Mouse (Mus musculus) ES-E14 (cell line): ENCODE results near the gene Nubp2. TPM values are rescaled to one million over a fixed set of nuclear protein-coding genes. Genes with fewer than 3 reads are reported as not detected.

ENCODE experiments used
- DNase-seq: peaks from one replicate; pipeline ENCODE4 v3.0.0-alpha.2; 2013; ENCODE audit warnings: low read depth, low spot score
- H3K27ac ChIP-seq: 2 replicates; pipeline ENCODE4 v1.5.1; 2012; ENCODE audit warnings: low read depth, mild to moderate bottlenecking, low read length, moderate library complexity, mixed read lengths; ENCODE audit not compliant: poor library complexity, insufficient read depth, severe bottlenecking
- H3K36me3 ChIP-seq: 2 replicates; pipeline ENCODE4 v1.6.1; 2012; ENCODE audit warnings: mild to moderate bottlenecking, low read length, moderate library complexity, mixed read lengths; ENCODE audit not compliant: control insufficient read depth, poor library complexity, insufficient read depth, severe bottlenecking
- H3K4me1 ChIP-seq, 2 experiments: fragments of 150-350 bp in 1 of 2; sonication (generic) in 1 of 2; 2 replicates each; pipeline ENCODE4 v1.6.1; 2012; ENCODE audit warnings: low read length in 2 of 2, mild to moderate bottlenecking in 1 of 2, mixed read lengths in 1 of 2; ENCODE audit not compliant: control insufficient read depth in 2 of 2, insufficient read depth in 2 of 2, poor library complexity in 1 of 2
- H3K4me3 ChIP-seq, 2 experiments: fragments of 150-350 bp in 1 of 2; sonication (generic) in 1 of 2; 2 replicates each; pipeline ENCODE4 v1.5.1; 2012; ENCODE audit warnings: low read length in 2 of 2, low read depth in 1 of 2, mild to moderate bottlenecking in 1 of 2, mixed read lengths in 1 of 2; ENCODE audit not compliant: insufficient read depth in 1 of 2, poor library complexity in 1 of 2, severe bottlenecking in 1 of 2
- H3K9ac ChIP-seq: 2 replicates; pipeline ENCODE4 v1.6.1; 2012; ENCODE audit warnings: low read depth, mild to moderate bottlenecking, low read length, mixed read lengths; ENCODE audit not compliant: poor library complexity, insufficient read depth, severe bottlenecking
- H3K9me3 ChIP-seq: fragments of 150-350 bp; sonication (generic); 2 replicates; pipeline ENCODE4 v1.6.1; 2012; ENCODE audit warnings: low read depth, mild to moderate bottlenecking, low read length; ENCODE audit not compliant: control insufficient read depth, insufficient read depth
- CHD2 ChIP-seq: IDR thresholded peaks from 2 replicates; pipeline ENCODE4 v1.6.1; 2014; ENCODE audit warnings: mild to moderate bottlenecking, low read depth, low read length, inconsistent platforms
- HCFC1 ChIP-seq: IDR thresholded peaks from 2 replicates; pipeline ENCODE4 v1.6.1; 2012; ENCODE audit warnings: low read length, inconsistent platforms, borderline replicate concordance; ENCODE audit not compliant: insufficient read depth
- MAFK ChIP-seq: IDR thresholded peaks from 2 replicates; pipeline ENCODE4 v1.6.1; 2014; ENCODE audit warnings: mild to moderate bottlenecking, low read depth, low read length, inconsistent platforms; ENCODE audit not compliant: insufficient read depth
- ZC3H11A ChIP-seq: IDR thresholded peaks from 2 replicates; pipeline ENCODE4 v1.6.1; 2012; ENCODE audit warnings: low read depth, mild to moderate bottlenecking, inconsistent platforms, low read length, borderline replicate concordance
- ZNF384 ChIP-seq: IDR thresholded peaks from 2 replicates; pipeline ENCODE4 v1.6.1; 2012; ENCODE audit warnings: low read depth, low read length, inconsistent platforms
- in situ Hi-C, 2 experiments: fragments of 600-800 bp; cut with MboI; formaldehyde crosslinking; loops; one replicate each; pipeline ENCODE4 v1.15.1; 2025; ENCODE audit warnings: low sequenced_read_pairs in 2 of 2, inconsistent platforms in 1 of 2; ENCODE audit not compliant: unreplicated experiment in 2 of 2
- total RNA-seq: library from RNA; depleted of rRNA; stranded (reverse); fragments of 300-350 nt; gene quantifications from 2 replicates; pipeline ENCODE4 v1.2.3, GENCODE M21; 2012

Gene Nubp2
- total RNA-seq, 1 experiment, result 85.8 TPM

DNA sequence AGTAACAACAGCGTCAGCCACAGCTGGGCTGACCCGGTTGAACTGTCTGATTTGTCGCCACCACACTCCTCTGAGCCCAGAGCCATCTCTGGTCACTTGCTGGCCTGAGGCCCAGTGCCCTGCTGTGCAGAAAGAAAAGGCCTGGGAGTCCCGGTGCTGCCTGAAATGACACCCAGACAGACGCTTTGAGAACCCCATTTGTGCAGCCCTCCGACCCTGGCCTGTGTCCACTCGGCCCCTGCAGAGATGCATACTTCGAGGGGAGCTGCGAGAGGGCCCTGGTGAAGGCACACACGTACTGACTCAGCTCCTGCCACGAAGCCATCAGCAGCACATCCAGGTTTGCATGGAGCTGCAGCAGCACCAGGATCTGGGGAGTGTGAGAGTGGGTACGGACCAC, 6.6 kb upstream of the Nubp2 start:
- no peaks in the 10 kb centered on the region for H3K9me3 ChIP-seq
- in situ Hi-C loops, result no loop called here
- H3K36me3 ChIP-seq, result peaks cover 43% of the 10 kb centered on the region
- no peak overlapping the region for H3K4me3 ChIP-seq
- no peak overlapping the region for H3K27ac ChIP-seq
- H3K9ac ChIP-seq, result no peak overlapping the region
- peaks cover 0 to 14% of the 10 kb centered on the region in 2 experiments; a peak in 2 of 4 replicates for H3K4me1 ChIP-seq
- TF ChIP-seq CHD2, result no peak
- DNase-seq, result no peak

DNA sequence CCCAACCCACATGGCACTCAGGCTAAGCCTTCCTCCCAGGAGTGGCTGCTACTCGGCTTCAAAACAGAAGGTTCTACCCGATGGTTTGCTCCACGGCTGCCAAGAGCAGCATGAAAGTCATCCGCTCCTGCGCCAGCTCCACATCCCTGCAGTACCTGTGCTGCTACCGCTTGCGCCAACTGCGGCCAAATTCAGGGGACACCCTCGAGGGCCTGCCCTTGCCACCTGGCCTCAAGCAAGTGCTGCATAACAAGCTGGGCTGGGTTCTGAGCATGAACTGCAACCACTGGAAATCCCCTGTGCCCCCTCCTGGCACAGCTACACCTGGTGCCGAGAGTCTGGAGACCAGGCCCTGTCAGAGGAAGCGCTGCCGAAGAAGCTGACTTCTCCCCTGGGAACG, 5.2 kb upstream of the Nubp2 start:
- Histone ChIP-seq H3K9me3 (no peaks in the 10 kb centered on the region), H3K9ac (no peak overlapping the region), H3K4me3 (no peak overlapping the region), H3K4me1 (peaks cover 0 to 8% of the 10 kb centered on the region in 2 experiments; a peak in 1 of 4 replicates), H3K27ac (no peak overlapping the region), H3K36me3 (peaks cover 36% of the 10 kb centered on the region)
- TF ChIP-seq HCFC1, result no peak
- no peak for TF ChIP-seq ZC3H11A
- TF ChIP-seq CHD2, result no peak
- no peak for TF ChIP-seq MAFK
- no peak for TF ChIP-seq ZNF384
- DNase-seq, result no peak
- in situ Hi-C loops, result no loop called here

DNA sequence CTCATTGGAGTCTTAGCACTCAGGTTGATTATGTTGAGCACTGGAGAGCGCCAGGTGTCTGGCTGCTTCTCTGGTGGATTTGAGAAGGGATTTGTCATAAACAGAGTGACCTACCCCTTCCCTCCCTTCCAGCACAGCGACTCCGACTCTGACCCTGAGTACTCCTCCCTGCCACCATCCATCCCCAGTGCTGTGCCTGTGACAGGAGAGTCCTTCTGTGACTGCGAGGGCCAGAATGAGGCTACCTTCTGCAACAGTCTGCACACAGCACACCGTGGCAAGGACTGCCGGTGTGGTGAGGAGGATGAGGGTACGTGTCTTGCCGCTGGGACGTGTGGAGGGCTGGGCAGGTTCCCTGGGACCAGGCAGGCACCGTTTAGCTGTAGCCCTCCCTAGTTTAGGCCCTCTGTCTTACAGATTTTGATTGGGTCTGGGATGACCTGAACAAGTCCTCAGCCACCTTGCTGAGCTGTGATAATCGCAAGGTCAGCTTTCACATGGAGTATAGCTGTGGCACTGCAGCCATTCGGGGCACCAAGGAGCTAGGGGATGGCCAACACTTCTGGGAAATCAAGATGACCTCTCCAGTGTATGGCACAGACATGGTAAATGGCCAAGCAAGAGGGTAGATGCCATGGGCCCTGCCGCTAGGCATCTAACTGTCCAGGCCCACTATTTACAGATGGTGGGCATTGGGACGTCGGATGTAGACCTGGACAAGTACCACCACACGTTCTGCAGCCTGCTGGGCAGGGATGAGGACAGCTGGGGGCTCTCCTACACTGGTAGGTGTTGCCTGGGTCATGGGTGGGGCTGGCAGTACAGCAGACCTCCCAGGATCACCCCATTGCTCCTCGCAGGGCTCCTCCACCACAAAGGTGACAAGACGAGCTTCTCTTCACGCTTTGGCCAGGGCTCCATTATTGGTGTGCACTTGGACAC, 4.3 kb upstream of the Nubp2 start:
- Histone ChIP-seq H3K4me1 (peaks cover 0 to 9% of the 10 kb centered on the region in 2 experiments; a peak in 1 of 4 replicates), H3K4me3 (no peak overlapping the region), H3K9ac (no peak overlapping the region), H3K9me3 (no peaks in the 10 kb centered on the region), H3K36me3 (peaks cover 36% of the 10 kb centered on the region), H3K27ac (no peak overlapping the region)
- in situ Hi-C loops, result no loop called here
- DNase-seq, result no peak
- no peak for TF ChIP-seq ZC3H11A
- no peak for TF ChIP-seq MAFK
- no peak for TF ChIP-seq HCFC1
- no peak for TF ChIP-seq CHD2

GRCm38 (mm10) chr17:24888862-24889261, 2.7 kb upstream of the Nubp2 start:
- Histone ChIP-seq H3K27ac (no peak overlapping the region), H3K4me1 (peaks cover 0 to 8% of the 10 kb centered on the region in 2 experiments; a peak in 2 of 4 replicates), H3K4me3 (no peak overlapping the region), H3K36me3 (peaks cover 40% of the 10 kb centered on the region), H3K9me3 (no peaks in the 10 kb centered on the region), H3K9ac (no peak overlapping the region)
- TF ChIP-seq HCFC1 (no peak), ZC3H11A (no peak)
- DNase-seq, result no peak
- in situ Hi-C loops, result no loop called here
